Mouse (Mus musculus) embryonic fibroblast, embryonic 13.5 days (primary cell): ENCODE measurements at regions not wholly inside any gene's neighbourhood (a gene's known extent, or its start where the extent isn't known, plus 50 kb on each side); places are given as distances from the start of the nearest gene placed in this dataset.

Source experiments
- H3K27ac ChIP-seq: 2 replicates; pipeline ENCODE4 v1.5.1; 2012; ENCODE audit warnings: low read length, control low read depth, inconsistent platforms; ENCODE audit not compliant: insufficient read depth
- H3K4me1 ChIP-seq: 2 replicates; pipeline ENCODE4 v1.6.1; 2011; ENCODE audit warnings: low read length; ENCODE audit not compliant: control insufficient read depth, insufficient read depth
- H3K4me3 ChIP-seq: 2 replicates; pipeline ENCODE4 v1.5.1; 2011; ENCODE audit warnings: mild to moderate bottlenecking, control low read depth, low read length; ENCODE audit not compliant: insufficient read depth
- CTCF ChIP-seq: IDR thresholded peaks from 2 replicates; pipeline ENCODE4 v1.5.1; 2011; ENCODE audit warnings: mild to moderate bottlenecking, control low read depth, low read length, moderate library complexity, borderline replicate concordance; ENCODE audit not compliant: insufficient read depth
- POLR2A ChIP-seq: IDR thresholded peaks from 2 replicates; pipeline ENCODE4 v1.6.1; 2011; ENCODE audit warnings: low read depth, mild to moderate bottlenecking, control low read depth, low read length, moderate library complexity

DNA sequence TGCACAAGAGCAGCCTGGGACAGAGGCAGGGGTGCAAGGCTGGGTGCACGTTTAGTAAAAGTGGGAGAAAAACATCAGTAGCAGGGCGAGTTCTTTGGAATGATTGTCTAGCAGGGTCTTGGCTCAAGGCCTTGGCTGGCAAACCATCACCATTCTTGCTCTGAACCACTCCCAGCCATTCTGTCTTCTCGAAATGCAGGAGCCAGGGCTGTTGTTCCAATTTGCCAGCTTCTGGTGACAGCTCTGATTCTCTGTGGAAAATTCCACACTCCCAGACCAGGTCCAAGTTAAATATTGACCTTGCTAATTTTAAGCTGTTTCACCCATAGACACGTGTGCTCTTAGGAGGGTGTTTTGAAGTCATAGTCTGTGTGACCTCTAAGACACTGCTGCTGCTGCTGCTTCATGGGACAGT is 441.2 kb downstream of the Fgf9 start:
- Histone ChIP-seq H3K27ac (no peak overlapping the region), H3K4me3 (no peak overlapping the region), H3K4me1 (peaks cover 16% of the 10 kb centered on the region)
- TF ChIP-seq CTCF, result no peak
- no peak for TF ChIP-seq POLR2A

DNA sequence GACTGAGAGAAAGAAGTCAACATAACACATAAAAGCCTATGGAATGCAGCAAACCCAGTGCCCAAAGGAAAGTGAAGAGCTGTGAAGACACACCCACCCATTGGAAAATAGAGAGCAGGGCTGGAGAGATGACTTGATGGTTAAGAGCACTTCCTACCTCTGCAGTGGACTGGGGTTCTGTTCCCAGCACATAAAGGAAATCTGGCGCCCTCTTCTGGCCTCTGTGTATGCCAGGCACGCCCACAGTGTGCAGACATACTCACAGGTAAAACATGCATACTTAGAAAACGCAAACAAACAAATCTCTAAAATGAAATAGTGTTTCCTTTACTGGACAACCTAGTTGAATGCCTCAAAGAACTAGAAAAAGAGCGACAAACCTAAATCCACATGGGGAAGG is 440.4 kb downstream of the Fgf9 start:
- H3K4me1 ChIP-seq, result peaks cover 15% of the 10 kb centered on the region
- TF ChIP-seq CTCF (no peak; the same call in 1 of the 2 replicates), POLR2A (no peak)

GRCm38 (mm10) chr14:58509106-58509505 is 438.8 kb downstream of the Fgf9 start:
- H3K4me3 ChIP-seq, result no peak overlapping the region
- peaks cover 16% of the 10 kb centered on the region for H3K4me1 ChIP-seq
- TF ChIP-seq CTCF, result no peak
- TF ChIP-seq POLR2A, result no peak
- H3K27ac ChIP-seq, result no peak overlapping the region

More for the DNA sequence above, 440.4 kb downstream of the Fgf9 start:
- Histone ChIP-seq H3K27ac (no peak overlapping the region), H3K4me3 (no peak overlapping the region)

- Histone ChIP-seq H3K27ac (peak overlapping the region; percentile 25; the same call in 1 of the 2 replicates), H3K4me3 (no peak overlapping the region), H3K4me1 (peaks cover 20% of the 10 kb centered on the region)
- TF ChIP-seq POLR2A (no peak), CTCF (no peak)
Measured at GRCm38 (mm10) chr14:58506490-58506889, 436.1 kb downstream of the Fgf9 start.

GRCm38 (mm10) chr14:58505841-58506240 is 435.5 kb downstream of the Fgf9 start:
- TF ChIP-seq CTCF (no peak), POLR2A (no peak)
- no peak overlapping the region for H3K4me3 ChIP-seq

DNA sequence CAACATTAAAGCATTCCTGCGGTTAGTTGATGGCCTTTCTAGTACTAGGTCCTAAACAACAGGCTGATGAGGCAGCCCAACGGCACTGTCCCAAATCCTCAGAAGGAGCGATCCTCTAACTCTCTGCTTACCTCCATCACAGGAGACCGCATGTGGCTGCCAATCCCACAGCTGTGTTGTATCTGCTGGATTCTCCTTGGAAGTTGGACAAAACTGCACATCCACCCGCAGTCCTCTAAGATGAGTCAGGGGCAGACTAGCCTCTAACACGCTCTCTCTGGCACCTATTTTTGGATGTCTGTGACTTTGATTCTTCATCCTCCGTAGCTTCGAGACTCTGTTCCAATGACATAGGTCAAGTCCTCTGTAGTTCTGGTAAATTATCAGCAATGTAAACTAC is 432.5 kb downstream of the Fgf9 start:
- no peak for TF ChIP-seq CTCF
- TF ChIP-seq POLR2A, result no peak
- H3K4me1 ChIP-seq, result peaks cover 28% of the 10 kb centered on the region

More at GRCm38 (mm10) chr14:58505841-58506240, 435.5 kb downstream of the Fgf9 start:
- Histone ChIP-seq H3K4me1 (peaks cover 18% of the 10 kb centered on the region), H3K27ac (no peak overlapping the region)

GRCm38 (mm10) chr14:58500014-58500413 is 429.7 kb downstream of the Fgf9 start:
- no peak overlapping the region for H3K4me3 ChIP-seq
- TF ChIP-seq POLR2A (no peak), CTCF (no peak)
- peaks cover 21% of the 10 kb centered on the region for H3K4me1 ChIP-seq
- peak overlapping the region; percentile 69 for H3K27ac ChIP-seq

More for the DNA sequence above, 432.5 kb downstream of the Fgf9 start:
- Histone ChIP-seq H3K4me3 (no peak overlapping the region), H3K27ac (peak overlapping the region; percentile 44; the same call in 1 of the 2 replicates)

DNA sequence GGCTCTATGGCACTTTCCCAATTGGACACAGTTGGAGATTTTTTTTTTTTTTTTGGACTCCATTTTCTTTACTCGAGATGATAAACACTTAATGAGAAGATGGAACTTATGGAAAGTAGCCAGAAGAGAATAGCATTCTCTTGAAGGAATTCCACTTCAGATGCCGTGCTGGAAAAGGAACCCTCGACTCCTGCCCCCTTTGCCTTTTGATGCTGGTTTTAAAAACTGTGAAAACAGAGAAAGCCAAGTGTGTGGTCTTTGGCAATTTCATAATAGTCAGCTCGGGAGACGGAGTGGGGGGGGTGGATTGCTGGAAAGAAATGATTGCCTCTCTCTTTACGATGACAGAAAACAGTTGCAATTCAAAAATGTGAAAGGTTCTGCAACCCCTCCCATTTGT is 429.2 kb downstream of the Fgf9 start:
- Histone ChIP-seq H3K27ac (peak overlapping the region; percentile 69), H3K4me1 (peaks cover 21% of the 10 kb centered on the region), H3K4me3 (no peak overlapping the region)
- no peak for TF ChIP-seq CTCF

- TF ChIP-seq POLR2A (no peak), CTCF (no peak)
- H3K27ac ChIP-seq, result peak overlapping the region; percentile 8; the same call in 1 of the 2 replicates
Measured at GRCm38 (mm10) chr14:58499071-58499470, 428.7 kb downstream of the Fgf9 start.

DNA sequence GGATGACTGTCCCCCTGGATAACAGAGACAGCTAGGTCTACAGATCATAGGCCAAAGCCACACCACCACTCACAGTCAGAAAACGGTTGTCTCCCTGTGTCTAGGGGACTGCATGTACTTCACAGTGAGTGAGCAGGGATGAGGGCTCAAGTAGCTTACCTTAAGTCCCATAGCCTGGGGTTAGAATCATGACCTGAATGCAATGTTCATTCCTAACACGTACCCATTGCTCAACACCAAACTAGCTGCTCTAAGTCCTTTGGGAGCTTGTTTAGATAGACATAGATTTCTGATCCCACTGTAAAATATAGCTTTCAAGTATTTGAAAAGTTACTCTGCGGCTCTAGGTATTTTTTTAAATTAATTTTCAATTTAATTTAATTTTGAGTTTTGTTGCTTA is 426.6 kb downstream of the Fgf9 start:
- H3K4me1 ChIP-seq, result peaks cover 12% of the 10 kb centered on the region
- TF ChIP-seq POLR2A (no peak), CTCF (no peak)
- no peak overlapping the region for H3K4me3 ChIP-seq
- H3K27ac ChIP-seq, result no peak overlapping the region

More at GRCm38 (mm10) chr14:58499071-58499470, 428.7 kb downstream of the Fgf9 start:
- Histone ChIP-seq H3K4me3 (no peak overlapping the region), H3K4me1 (peaks cover 21% of the 10 kb centered on the region)
